Mouse (Mus musculus) cortical plate, adult 2 months (tissue): ENCODE measurements around the gene Dlat. TPM values are rescaled to one million over a fixed set of nuclear protein-coding genes. Genes with fewer than 3 reads are reported as not detected.
"Not testable (repeated sequence)": the region's sequence is repeated elsewhere in the genome, so short reads cannot be mapped to it uniquely, and the experiment has no call there.

Source experiments
- H3K27ac ChIP-seq: fragments of 200-500 bp; 2 replicates; pipeline ENCODE4 v1.5.1; 2012; ENCODE audit warnings: low read length, control low read depth, inconsistent platforms; ENCODE audit not compliant: insufficient read depth
- H3K4me1 ChIP-seq: fragments of 200-500 bp; 2 replicates; pipeline ENCODE4 v1.6.1; 2011; ENCODE audit warnings: low read length; ENCODE audit not compliant: control insufficient read depth, insufficient read depth
- H3K4me3 ChIP-seq: fragments of 200-500 bp; 2 replicates; pipeline ENCODE4 v1.5.1; 2011; ENCODE audit warnings: mild to moderate bottlenecking, low read length, control low read depth; ENCODE audit not compliant: insufficient read depth
- CTCF ChIP-seq: fragments of 200-500 bp; IDR thresholded peaks from 2 replicates; pipeline ENCODE4 v1.5.1; 2011; ENCODE audit warnings: mild to moderate bottlenecking, control low read depth, low read length; ENCODE audit not compliant: insufficient read depth; ENCODE audit errors: extremely low read depth
- POLR2A ChIP-seq: fragments of 200-500 bp; IDR thresholded peaks from 2 replicates; pipeline ENCODE4 v1.6.1; 2011; ENCODE audit warnings: mild to moderate bottlenecking, low read length, control low read depth; ENCODE audit not compliant: insufficient read depth; ENCODE audit errors: extremely low read depth
- polyA plus RNA-seq: library from polyadenylated mRNA; depleted of rRNA; stranded (reverse); fragments of >200 nt; gene quantifications from 2 replicates; pipeline ENCODE4 v1.2.3, GENCODE M21; 2012

Gene Dlat
- polyA plus RNA-seq, 1 experiment: 49.4 TPM

DNA sequence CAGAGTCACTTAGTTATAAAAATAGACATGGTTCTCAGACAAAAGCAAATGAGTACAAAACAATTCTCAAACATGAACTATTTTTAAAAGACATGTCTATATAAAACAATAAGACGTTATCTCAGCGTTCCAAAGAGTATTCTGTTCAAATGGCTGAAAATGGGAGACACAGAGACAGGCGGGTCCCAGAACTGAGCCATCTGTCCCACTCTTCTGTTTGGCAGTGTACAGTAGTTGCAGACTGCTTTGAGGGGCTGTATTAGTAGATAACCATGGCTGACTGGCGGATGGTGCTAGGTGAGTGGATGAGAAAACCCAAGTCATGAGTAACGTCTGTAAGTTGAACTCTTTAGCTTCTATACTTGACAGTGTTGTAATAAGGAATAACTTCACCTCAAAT, 5.2 kb upstream of the Dlat start:
- TF ChIP-seq CTCF (no peak), POLR2A (no peak)
- Histone ChIP-seq H3K4me3 (no peak overlapping the region), H3K4me1 (no peaks in the 10 kb centered on the region), H3K27ac (no peak overlapping the region)

DNA sequence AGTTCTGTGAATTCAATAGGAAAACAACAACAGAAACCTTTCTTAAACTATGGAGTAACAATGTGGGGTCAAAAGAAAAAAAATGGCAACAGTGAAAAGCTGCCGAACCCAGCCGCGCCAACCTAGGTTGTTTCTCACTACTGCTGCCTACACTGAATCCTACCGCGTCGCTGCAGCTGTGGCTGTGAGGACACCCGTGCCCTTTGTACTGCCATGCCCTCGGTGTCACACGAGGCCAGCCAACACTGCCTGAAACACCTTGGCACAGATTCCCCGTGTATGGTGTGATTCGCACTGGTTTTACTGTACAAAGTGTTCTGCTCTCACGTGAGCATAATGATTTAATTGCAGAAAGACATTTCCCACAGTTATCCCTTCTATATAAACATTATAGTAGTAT, 851 bp upstream of the Dlat start:
- TF ChIP-seq CTCF: no peak
- no peak for TF ChIP-seq POLR2A
- H3K27ac ChIP-seq: no peak overlapping the region
- H3K4me3 ChIP-seq: peak overlapping the region; percentile 76
- H3K4me1 ChIP-seq: no peaks in the 10 kb centered on the region; the same call in 1 of the 2 replicates

DNA sequence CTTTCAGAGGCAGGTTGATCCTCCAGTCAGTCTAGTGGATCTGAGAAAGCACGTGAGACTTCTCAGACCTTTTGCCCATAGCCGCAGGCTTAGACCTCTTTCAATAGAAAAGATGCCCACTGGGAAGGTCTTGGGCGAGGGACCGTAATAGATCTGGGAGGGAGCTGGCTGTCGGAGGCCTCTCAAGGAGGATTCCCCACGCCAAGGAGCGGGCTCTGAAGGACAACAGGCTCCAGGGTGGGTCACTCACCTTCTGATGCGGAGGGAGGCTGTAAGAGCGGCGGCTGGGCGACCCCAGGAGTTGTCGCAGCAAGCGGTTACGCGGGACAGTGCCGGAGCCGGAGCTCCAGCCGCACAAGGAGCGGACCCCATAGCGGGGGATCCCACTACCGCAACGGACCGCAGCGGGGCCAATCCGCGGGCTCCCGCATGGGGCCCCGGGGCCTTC, 615 bp downstream of the Dlat start:
- TF ChIP-seq CTCF: no peak
- no peak for TF ChIP-seq POLR2A
- Histone ChIP-seq H3K4me1 (no peaks in the 10 kb centered on the region; the same call in 1 of the 2 replicates), H3K27ac (peak overlapping the region; percentile 63; the same call in 1 of the 2 replicates), H3K4me3 (peak overlapping the region; percentile 76)

DNA sequence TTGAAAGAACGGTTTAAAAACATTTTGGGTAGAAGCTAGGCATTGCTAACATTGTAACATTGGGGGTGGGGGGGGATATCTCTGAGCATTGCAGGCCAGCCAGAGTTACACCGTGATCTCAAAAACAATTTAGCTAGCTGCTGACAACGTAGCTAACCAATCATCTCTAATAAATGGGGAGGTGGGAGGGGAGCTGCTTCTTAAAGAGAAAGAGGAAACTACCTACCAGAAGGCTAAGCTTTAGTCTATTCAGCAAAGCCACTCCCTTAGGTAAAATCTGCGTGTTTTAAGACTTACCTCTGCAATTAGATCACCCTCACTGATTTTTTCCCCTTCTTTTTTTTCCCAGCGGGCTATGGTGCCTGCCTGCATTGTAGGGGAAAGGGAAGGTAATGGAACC, 1.2 kb downstream of the Dlat start:
- Histone ChIP-seq H3K4me3 (peak overlapping the region; percentile 76), H3K27ac (no peak overlapping the region)

GRCm38 (mm10) chr9:50650503-50650902, 9.1 kb downstream of the Dlat start:
- no peak overlapping the region for H3K4me3 ChIP-seq
- no peaks in the 10 kb centered on the region for H3K4me1 ChIP-seq
- H3K27ac ChIP-seq: no peak overlapping the region
- TF ChIP-seq CTCF: no peak
- TF ChIP-seq POLR2A: no peak

More for the DNA sequence above, 1.2 kb downstream of the Dlat start:
- no peaks in the 10 kb centered on the region; the same call in 1 of the 2 replicates for H3K4me1 ChIP-seq
- TF ChIP-seq CTCF: no peak
- no peak for TF ChIP-seq POLR2A

- TF ChIP-seq POLR2A (no peak), CTCF (no peak)
- no peak overlapping the region for H3K4me3 ChIP-seq
- H3K4me1 ChIP-seq: no peaks in the 10 kb centered on the region
Observed at GRCm38 (mm10) chr9:50646826-50647370, 12.7 kb downstream of the Dlat start.

GRCm38 (mm10) chr9:50634270-50634669, 25.3 kb downstream of the Dlat start:
- no peak overlapping the region for H3K27ac ChIP-seq

More at GRCm38 (mm10) chr9:50646826-50647370, 12.7 kb downstream of the Dlat start:
- H3K27ac ChIP-seq: no peak overlapping the region

GRCm38 (mm10) chr9:50633059-50633458, 26.5 kb downstream of the Dlat start:
- TF ChIP-seq CTCF (no peak), POLR2A (no peak)
- H3K4me1 ChIP-seq: no peaks in the 10 kb centered on the region
- no peak overlapping the region for H3K27ac ChIP-seq
- H3K4me3 ChIP-seq: no peak overlapping the region

More at GRCm38 (mm10) chr9:50634270-50634669, 25.3 kb downstream of the Dlat start:
- Histone ChIP-seq H3K4me1 (no peaks in the 10 kb centered on the region), H3K4me3 (no peak overlapping the region)
- TF ChIP-seq CTCF: no peak
- TF ChIP-seq POLR2A: no peak

DNA sequence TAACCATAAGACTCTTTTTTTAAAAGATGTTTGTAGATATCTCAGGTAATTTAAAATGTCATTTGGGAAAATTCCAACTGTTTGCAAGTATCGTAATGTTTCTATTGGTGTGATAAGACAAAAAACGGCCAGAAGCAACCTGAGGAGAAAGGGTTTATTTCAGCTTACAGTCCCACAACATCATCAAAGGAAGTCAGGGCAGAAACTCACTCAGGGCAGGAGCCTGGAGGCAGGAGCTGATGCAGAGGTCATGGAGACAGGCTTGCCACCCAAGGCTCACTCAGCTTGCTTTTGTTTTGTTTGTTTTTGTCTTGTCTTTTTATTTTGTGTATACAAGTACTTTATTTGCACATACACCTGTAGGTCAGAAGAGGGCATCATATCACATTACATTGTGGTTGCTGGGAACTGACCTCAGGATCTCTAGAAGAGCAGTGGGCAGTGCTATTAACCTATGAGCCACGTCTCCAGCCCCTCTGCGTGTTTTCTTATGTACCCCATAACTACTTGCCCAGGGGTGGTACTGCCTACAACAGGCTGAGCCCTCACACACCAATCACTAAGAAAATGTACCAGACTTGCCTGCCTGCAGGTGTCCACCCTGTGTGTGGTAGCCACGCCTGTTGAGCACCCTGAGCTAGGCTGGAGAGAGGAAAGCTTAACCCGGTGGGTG, 27.4 kb downstream of the Dlat start:
- TF ChIP-seq POLR2A: no peak
- TF ChIP-seq CTCF: no peak
- H3K4me3 ChIP-seq: no peak overlapping the region
- no peak overlapping the region for H3K27ac ChIP-seq
- H3K4me1 ChIP-seq: no peaks in the 10 kb centered on the region

DNA sequence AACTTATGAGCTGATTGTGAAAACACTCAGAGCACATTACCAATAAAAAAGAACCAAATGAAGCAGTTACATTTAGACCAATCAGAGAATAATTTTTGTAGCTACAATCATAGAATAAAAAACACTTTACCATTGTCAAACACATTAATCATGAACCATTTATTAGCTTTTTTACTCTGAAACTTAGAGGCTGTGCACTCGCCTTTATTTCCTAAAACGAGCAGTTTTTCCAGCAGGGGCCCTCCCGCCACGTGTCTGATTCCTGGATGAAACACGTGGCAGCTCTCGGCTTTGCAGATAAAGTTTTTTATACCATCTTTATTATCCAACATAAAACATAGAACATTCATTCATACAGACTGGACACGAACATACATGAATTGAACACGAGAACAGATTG, 28.7 kb downstream of the Dlat start:
- not testable (repeated sequence) for H3K27ac ChIP-seq, H3K4me3 ChIP-seq, H3K4me1 ChIP-seq
